Mouse (Mus musculus): ENCODE results near the gene Kcnip4.

Kcnip4 gene

DNA sequence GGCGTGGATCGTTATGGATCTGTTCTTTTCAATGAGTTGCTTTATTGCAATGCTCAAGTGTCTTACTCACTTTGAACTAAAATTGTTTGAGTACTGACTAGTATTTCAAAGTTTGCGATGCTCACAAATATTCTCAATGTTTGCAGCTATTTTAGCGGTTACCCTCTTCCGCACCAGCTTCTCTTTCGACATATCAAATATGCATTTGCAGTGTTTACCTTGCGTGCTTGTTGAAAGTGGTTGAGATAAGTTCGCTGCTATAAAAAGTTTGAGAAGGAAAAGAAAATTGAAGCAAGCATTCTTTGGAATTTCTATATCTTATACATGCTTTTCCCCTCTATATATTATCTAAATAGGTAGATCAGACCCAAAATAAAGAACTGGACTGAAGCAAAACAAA is 634.5 kb downstream of the Kcnip4 start:
- DNase-seq (ENCODE audit: low read depth, low spot score) = no peak

DNA sequence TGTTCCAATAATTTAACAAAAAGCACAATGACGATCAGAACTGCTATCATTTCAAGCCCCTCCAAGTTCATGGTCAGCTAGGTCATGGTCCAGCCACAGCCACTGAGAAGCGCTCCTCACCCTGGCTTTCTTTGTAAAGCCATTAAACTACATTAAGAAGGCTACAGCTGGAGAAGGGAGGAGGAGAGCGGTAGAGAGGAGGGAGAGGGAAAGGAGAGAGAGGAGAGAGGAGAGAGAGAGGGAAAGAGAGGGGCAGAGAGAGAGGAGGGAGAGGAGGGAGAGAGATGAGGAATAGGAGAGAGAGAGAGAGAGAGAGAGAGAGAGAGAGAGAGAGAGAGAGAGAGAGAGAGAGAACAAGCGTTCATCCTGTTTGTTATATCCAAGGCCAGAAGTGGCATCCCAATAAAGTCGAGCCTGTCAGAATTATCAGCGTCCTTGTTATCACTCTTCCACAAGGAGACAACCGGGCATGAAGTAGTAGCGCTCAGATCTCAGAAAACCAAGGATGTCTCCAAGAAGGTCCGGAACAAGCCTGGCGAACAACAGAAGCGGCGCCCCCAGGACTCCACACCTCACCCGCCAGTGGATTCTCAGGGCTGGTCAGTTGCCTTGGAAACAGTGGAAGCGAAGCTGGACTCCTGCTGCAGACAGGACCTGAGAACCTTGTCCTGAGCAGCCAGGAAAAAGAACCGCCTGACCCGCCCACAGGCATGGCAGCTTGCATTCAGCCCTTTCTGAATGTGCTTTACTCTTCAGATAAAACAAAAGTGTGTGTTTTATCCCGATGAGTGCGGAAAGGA is 635.1 kb downstream of the Kcnip4 start:
- no peak for DNase-seq (ENCODE audit: low read depth, low spot score)

DNA sequence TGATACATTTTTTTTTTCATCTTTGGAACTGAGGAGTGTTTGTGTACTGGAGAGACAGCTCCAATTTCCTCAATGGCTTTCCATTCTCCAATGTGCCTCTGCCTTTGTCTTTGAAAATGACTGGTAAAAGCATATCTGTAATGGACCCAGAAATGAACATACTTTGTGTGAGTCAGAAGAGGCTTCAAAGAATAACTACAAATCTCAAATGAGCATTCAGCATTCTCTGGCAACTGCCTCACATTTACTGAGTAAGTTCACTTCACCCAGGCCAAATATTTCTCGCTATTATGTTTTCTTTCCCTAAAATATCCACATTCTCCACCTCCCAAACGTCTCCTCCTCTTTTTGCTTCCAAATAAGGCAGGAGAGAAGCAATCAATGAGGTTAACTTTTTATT is 646.6 kb downstream of the Kcnip4 start:
- DNase-seq (ENCODE audit: low read depth, low spot score) = no peak

GRCm38 (mm10) chr5:48864268-48864967 is 660.3 kb downstream of the Kcnip4 start:
- no peak for DNase-seq (ENCODE audit: low read depth, low spot score)

DNA sequence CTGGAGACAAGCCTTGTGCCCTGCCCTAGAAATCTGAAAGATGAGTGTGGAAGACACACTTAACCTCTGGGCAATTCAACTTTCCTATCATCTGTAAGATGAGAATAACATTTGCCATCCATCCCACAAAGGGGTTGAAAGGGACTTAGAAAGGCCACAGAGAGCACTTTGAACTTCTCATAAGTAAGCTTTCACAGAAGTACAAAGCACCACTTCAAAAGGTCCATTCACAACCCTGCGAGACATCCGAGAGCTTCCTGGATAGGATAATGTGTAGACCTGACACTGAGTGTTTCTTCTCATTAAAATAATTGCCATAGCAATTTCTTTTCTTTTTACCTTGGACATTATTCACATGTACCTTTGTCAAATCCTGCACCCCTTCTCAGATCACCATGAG is 683.7 kb downstream of the Kcnip4 start:
- no peak for DNase-seq (ENCODE audit: low read depth, low spot score)

- no peak for DNase-seq (ENCODE audit: low read depth, low spot score)
These were observed 729.2 kb downstream of the Kcnip4 start for GRCm38 (mm10) chr5:48795526-48795925.

GRCm38 (mm10) chr5:48779376-48779775 is 745.3 kb downstream of the Kcnip4 start:
- DNase-seq (ENCODE audit: low read depth, low spot score) = no peak

DNA sequence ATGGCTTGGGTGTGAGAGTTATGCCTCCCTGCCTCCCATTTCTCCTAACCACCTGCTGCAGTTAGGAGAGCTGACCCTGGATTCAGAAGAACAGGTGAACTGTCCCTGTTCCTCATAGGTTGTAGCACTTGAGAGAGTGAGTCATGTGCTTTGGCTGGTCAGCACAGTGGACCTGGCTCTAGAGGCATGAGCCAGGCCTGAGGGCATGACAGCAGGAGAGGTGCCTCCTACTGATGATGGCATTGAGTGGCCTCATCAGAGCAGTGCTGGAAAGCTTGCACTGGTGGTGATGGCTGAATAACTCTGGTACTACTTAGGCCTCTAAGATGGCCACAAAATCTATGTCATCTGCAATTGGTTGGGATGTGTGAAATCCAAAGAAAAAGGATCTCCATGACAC is 776.1 kb downstream of the Kcnip4 start:
- DNase-seq (ENCODE audit: low read depth, low spot score) = no peak

- no peak for DNase-seq (ENCODE audit: low read depth, low spot score)
These were observed 787.1 kb downstream of the Kcnip4 start for GRCm38 (mm10) chr5:48737640-48738039.

GRCm38 (mm10) chr5:48718166-48718565 is 806.5 kb downstream of the Kcnip4 start:
- DNase-seq (ENCODE audit: low read depth, low spot score) = no peak

GRCm38 (mm10) chr5:48705997-48706396 is 818.7 kb downstream of the Kcnip4 start:
- no peak for DNase-seq (ENCODE audit: low read depth, low spot score)

DNA sequence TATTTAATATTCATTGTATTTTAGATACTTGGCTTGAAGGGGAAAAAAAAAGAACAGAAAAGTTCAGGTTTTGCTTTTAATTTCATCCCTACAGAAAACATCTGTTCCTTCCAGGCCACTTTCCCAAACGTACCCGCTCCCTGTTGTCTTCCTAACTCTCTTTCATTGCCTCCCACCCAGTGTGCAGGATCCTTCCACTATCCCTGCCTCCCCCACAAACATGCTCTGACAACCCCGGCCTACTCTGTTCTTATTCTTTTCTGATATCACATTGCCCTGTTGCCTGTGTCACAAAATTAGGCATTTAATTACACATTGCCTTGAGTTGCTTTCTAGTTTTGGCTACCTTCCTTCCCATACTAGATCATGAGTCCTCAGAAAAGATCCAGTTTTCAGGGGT is 837.6 kb downstream of the Kcnip4 start:
- no peak for DNase-seq (ENCODE audit: low read depth, low spot score)

- no peak for DNase-seq (ENCODE audit: low read depth, low spot score)
These were observed 844.7 kb downstream of the Kcnip4 start for GRCm38 (mm10) chr5:48679733-48680595.

- DNase-seq (ENCODE audit: low read depth, low spot score) = no peak
These were observed 862.2 kb downstream of the Kcnip4 start for GRCm38 (mm10) chr5:48662504-48662903.

DNA sequence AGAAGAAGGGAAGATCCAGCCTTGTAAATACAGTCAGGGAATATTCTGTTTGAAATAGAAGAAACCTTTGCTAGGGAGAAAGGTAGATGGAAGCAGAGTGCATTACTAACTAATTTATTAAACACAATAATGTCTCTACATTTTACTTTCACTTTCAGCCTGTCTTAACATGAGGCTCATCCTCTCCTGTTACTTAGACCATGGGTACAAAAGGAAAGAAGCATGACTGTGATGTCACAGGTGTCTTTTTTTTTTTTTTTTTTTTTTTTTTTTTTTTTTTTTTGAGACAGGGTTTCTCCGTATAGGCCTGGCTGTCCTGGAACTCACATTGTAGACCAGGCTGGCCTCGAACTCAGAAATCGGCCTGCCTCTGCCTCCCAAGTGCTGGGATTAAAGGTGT is 864.7 kb downstream of the Kcnip4 start:
- DNase-seq (ENCODE audit: low read depth, low spot score) = no peak

GRCm38 (mm10) chr5:48650496-48650895 is 874.2 kb downstream of the Kcnip4 start:
- no peak for DNase-seq (ENCODE audit: low read depth, low spot score)

- DNase-seq (ENCODE audit: low read depth, low spot score) = no peak
These were observed 888.0 kb downstream of the Kcnip4 start for GRCm38 (mm10) chr5:48636675-48637074.

DNA sequence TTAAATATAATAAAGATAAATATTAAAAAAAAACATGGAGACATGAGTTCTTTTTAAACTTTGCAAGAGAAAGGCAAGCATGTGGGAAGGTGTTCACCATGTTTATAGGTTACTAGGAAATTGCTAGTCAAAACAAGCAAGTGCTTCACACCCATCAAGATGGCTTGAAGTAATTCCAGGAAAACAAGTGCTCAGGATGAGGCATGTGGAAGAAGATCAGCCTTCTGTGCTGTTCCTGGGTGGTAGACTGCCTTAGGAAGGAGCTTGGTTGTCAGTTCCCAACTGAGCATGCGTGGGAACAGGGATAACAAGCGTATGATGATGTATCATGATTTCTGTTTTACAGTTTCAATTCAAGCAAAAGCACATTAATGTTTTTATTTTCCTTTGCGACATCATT is 891.1 kb downstream of the Kcnip4 start:
- no peak for DNase-seq (ENCODE audit: low read depth, low spot score)

DNA sequence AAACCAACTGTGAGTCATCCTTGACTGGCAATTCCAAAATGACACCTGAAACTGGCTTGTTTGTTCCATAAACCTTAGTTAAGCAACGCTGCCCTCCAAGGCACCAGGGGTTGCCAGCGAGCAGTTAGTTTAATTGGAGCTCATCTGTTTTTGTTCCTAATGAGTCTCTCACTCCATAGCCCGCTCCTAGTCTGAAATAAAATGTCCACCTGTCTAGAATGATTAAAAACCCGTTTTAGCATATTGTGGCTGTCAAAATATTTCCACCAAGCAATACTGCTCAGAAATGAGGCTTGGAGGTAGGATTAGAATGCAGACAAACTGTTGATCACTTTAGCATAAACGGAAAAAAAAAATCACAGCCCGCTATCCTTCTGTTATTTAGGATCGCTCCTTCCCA is 901.3 kb downstream of the Kcnip4 start:
- no peak for DNase-seq (ENCODE audit: low read depth, low spot score)

DNA sequence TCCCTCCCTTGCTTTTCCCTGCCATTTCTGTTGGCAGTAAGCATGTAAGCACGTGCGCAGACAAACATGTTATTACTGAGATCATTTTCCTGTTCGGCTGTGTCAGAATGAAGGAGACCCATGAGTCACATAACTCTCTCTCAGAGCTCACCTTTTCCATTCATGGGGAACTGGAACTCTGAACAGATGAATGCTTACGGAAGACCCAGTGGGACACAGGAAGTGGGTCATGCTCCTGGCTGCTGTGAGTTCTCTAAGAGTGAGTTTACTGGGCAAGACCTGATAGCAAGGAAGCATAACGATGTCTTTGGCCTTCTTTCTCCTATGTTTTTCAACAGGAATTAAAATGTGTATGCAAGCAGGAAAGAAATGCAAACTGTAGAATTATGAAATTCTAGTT is 917.8 kb downstream of the Kcnip4 start:
- no peak for DNase-seq (ENCODE audit: low read depth, low spot score)

DNA sequence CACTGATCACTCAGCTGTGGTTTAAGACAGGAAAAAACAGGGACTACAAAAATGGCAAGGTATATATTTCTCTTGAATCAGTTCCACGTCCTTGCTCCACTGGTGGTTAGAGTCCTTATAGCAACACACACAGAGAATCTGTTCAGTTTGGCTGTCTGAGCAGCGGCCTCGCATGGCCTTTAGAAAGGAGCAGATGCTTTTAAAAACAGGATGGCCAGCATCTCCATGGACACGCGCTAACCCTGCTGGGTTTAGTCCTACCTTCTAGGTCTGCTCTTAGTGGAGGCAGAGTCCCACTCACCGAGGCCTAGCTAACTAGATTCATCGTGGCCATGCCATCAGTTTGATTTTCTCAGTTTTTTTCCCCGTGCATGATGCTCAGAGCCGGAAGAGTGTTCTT is 918.4 kb downstream of the Kcnip4 start:
- DNase-seq (ENCODE audit: low read depth, low spot score) = no peak

GRCm38 (mm10) chr5:48599481-48600040 is 925.1 kb downstream of the Kcnip4 start:
- DNase-seq (ENCODE audit: low read depth, low spot score) = no peak

Measured in WW6 (cell line).